Mouse (Mus musculus): ENCODE results near the gene Cyp1a1.
A peak's percentile ranks its signal among the peaks of the same experiment; 100 is the strongest.

Gene Cyp1a1

GRCm38 (mm10) chr9:57650130-57650785 lies 37.5 kb upstream of the Cyp1a1 start:
- peaks cover 3% of the 10 kb centered on the region; the same call in 1 of the 2 replicates for H3K36me3 ChIP-seq (ENCODE audit: control insufficient read depth, insufficient read depth, low read length, poor library complexity, severe bottlenecking)
- H3K27me3 ChIP-seq (ENCODE audit: control insufficient read depth, insufficient read depth, low read length, poor library complexity, severe bottlenecking): no peaks in the 10 kb centered on the region
- DNase-seq (ENCODE audit: low read depth, low spot score): no peak

- peak; percentile 76 for DNase-seq (ENCODE audit: low read depth, low spot score)
- Histone ChIP-seq H3K36me3 (ENCODE audit: control insufficient read depth, insufficient read depth, low read length, poor library complexity, severe bottlenecking) (peaks cover 3% of the 10 kb centered on the region; the same call in 1 of the 2 replicates), H3K27me3 (ENCODE audit: control insufficient read depth, insufficient read depth, low read length, poor library complexity, severe bottlenecking) (no peaks in the 10 kb centered on the region)
Measured at GRCm38 (mm10) chr9:57650786-57651311, 36.9 kb upstream of the Cyp1a1 start.

- DNase-seq (ENCODE audit: low read depth, low spot score): peak; percentile 70
- Histone ChIP-seq H3K27me3 (ENCODE audit: control insufficient read depth, insufficient read depth, low read length, poor library complexity, severe bottlenecking) (no peaks in the 10 kb centered on the region), H3K36me3 (ENCODE audit: control insufficient read depth, insufficient read depth, low read length, poor library complexity, severe bottlenecking) (peaks cover 3% of the 10 kb centered on the region; the same call in 1 of the 2 replicates)
Measured at GRCm38 (mm10) chr9:57652351-57652750, 35.4 kb upstream of the Cyp1a1 start.

- Histone ChIP-seq H3K36me3 (ENCODE audit: control insufficient read depth, insufficient read depth, low read length, poor library complexity, severe bottlenecking) (peaks cover 3% of the 10 kb centered on the region; the same call in 1 of the 2 replicates), H3K27me3 (ENCODE audit: control insufficient read depth, insufficient read depth, low read length, poor library complexity, severe bottlenecking) (no peaks in the 10 kb centered on the region)
- DNase-seq (ENCODE audit: low read depth, low spot score): no peak
Measured at GRCm38 (mm10) chr9:57652855-57653254, 34.9 kb upstream of the Cyp1a1 start.

GRCm38 (mm10) chr9:57653283-57653682 lies 34.4 kb upstream of the Cyp1a1 start, which contains the start of gene Csk:
Gene Csk, minus strand, starts transcription at chr9:57653631.
- no peaks in the 10 kb centered on the region for H3K27me3 ChIP-seq (ENCODE audit: control insufficient read depth, insufficient read depth, low read length, poor library complexity, severe bottlenecking)
- DNase-seq (ENCODE audit: low read depth, low spot score): no peak

GRCm38 (mm10) chr9:57654966-57655365 lies 32.8 kb upstream of the Cyp1a1 start:
- Histone ChIP-seq H3K27me3 (ENCODE audit: control insufficient read depth, insufficient read depth, low read length, poor library complexity, severe bottlenecking) (no peaks in the 10 kb centered on the region), H3K36me3 (ENCODE audit: control insufficient read depth, insufficient read depth, low read length, poor library complexity, severe bottlenecking) (no peaks in the 10 kb centered on the region)
- DNase-seq (ENCODE audit: low read depth, low spot score): no peak

More at GRCm38 (mm10) chr9:57653283-57653682, 34.4 kb upstream of the Cyp1a1 start, which contains the start of gene Csk:
- H3K36me3 ChIP-seq (ENCODE audit: control insufficient read depth, insufficient read depth, low read length, poor library complexity, severe bottlenecking): peaks cover 3% of the 10 kb centered on the region; the same call in 1 of the 2 replicates

GRCm38 (mm10) chr9:57655749-57656148 lies 32.0 kb upstream of the Cyp1a1 start:
- Histone ChIP-seq H3K36me3 (ENCODE audit: control insufficient read depth, insufficient read depth, low read length, poor library complexity, severe bottlenecking) (no peaks in the 10 kb centered on the region), H3K27me3 (ENCODE audit: control insufficient read depth, insufficient read depth, low read length, poor library complexity, severe bottlenecking) (no peaks in the 10 kb centered on the region)
- peak; percentile 96 for DNase-seq (ENCODE audit: low read depth, low spot score)

GRCm38 (mm10) chr9:57656631-57657350 lies 30.9 kb upstream of the Cyp1a1 start:
- DNase-seq (ENCODE audit: low read depth, low spot score): no peak
- no peaks in the 10 kb centered on the region for H3K27me3 ChIP-seq (ENCODE audit: control insufficient read depth, insufficient read depth, low read length, poor library complexity, severe bottlenecking)
- H3K36me3 ChIP-seq (ENCODE audit: control insufficient read depth, insufficient read depth, low read length, poor library complexity, severe bottlenecking): no peaks in the 10 kb centered on the region

GRCm38 (mm10) chr9:57657843-57658242 lies 29.9 kb upstream of the Cyp1a1 start:
- Histone ChIP-seq H3K27me3 (ENCODE audit: control insufficient read depth, insufficient read depth, low read length, poor library complexity, severe bottlenecking) (no peaks in the 10 kb centered on the region), H3K36me3 (ENCODE audit: control insufficient read depth, insufficient read depth, low read length, poor library complexity, severe bottlenecking) (no peaks in the 10 kb centered on the region)
- no peak for DNase-seq (ENCODE audit: low read depth, low spot score)

- DNase-seq (ENCODE audit: low read depth, low spot score): no peak
- no peaks in the 10 kb centered on the region for H3K36me3 ChIP-seq (ENCODE audit: control insufficient read depth, insufficient read depth, low read length, poor library complexity, severe bottlenecking)
- no peaks in the 10 kb centered on the region for H3K27me3 ChIP-seq (ENCODE audit: control insufficient read depth, insufficient read depth, low read length, poor library complexity, severe bottlenecking)
Measured at GRCm38 (mm10) chr9:57658970-57659369, 28.8 kb upstream of the Cyp1a1 start.

- H3K27me3 ChIP-seq (ENCODE audit: control insufficient read depth, insufficient read depth, low read length, poor library complexity, severe bottlenecking): no peaks in the 10 kb centered on the region
- peak; percentile 87 for DNase-seq (ENCODE audit: low read depth, low spot score)
Measured at GRCm38 (mm10) chr9:57659774-57660173, 28.0 kb upstream of the Cyp1a1 start.

GRCm38 (mm10) chr9:57660501-57660900 lies 27.2 kb upstream of the Cyp1a1 start:
- DNase-seq (ENCODE audit: low read depth, low spot score): no peak

More at GRCm38 (mm10) chr9:57659774-57660173, 28.0 kb upstream of the Cyp1a1 start:
- no peaks in the 10 kb centered on the region for H3K36me3 ChIP-seq (ENCODE audit: control insufficient read depth, insufficient read depth, low read length, poor library complexity, severe bottlenecking)

GRCm38 (mm10) chr9:57661552-57661951 lies 26.2 kb upstream of the Cyp1a1 start:
- Histone ChIP-seq H3K36me3 (ENCODE audit: control insufficient read depth, insufficient read depth, low read length, poor library complexity, severe bottlenecking) (no peaks in the 10 kb centered on the region), H3K27me3 (ENCODE audit: control insufficient read depth, insufficient read depth, low read length, poor library complexity, severe bottlenecking) (no peaks in the 10 kb centered on the region)
- no peak for DNase-seq (ENCODE audit: low read depth, low spot score)

More at GRCm38 (mm10) chr9:57660501-57660900, 27.2 kb upstream of the Cyp1a1 start:
- Histone ChIP-seq H3K27me3 (ENCODE audit: control insufficient read depth, insufficient read depth, low read length, poor library complexity, severe bottlenecking) (no peaks in the 10 kb centered on the region), H3K36me3 (ENCODE audit: control insufficient read depth, insufficient read depth, low read length, poor library complexity, severe bottlenecking) (no peaks in the 10 kb centered on the region)

- H3K27me3 ChIP-seq (ENCODE audit: control insufficient read depth, insufficient read depth, low read length, poor library complexity, severe bottlenecking): no peaks in the 10 kb centered on the region
- no peaks in the 10 kb centered on the region for H3K36me3 ChIP-seq (ENCODE audit: control insufficient read depth, insufficient read depth, low read length, poor library complexity, severe bottlenecking)
- DNase-seq (ENCODE audit: low read depth, low spot score): no peak
Measured at GRCm38 (mm10) chr9:57664616-57665015, 23.1 kb upstream of the Cyp1a1 start.

- H3K27me3 ChIP-seq (ENCODE audit: control insufficient read depth, insufficient read depth, low read length, poor library complexity, severe bottlenecking): no peaks in the 10 kb centered on the region
- H3K36me3 ChIP-seq (ENCODE audit: control insufficient read depth, insufficient read depth, low read length, poor library complexity, severe bottlenecking): no peaks in the 10 kb centered on the region
- no peak for DNase-seq (ENCODE audit: low read depth, low spot score)
Measured at GRCm38 (mm10) chr9:57666536-57666935, 21.2 kb upstream of the Cyp1a1 start.
